Mouse (Mus musculus) limb, embryonic 12.5 days (tissue): ENCODE measurements at regions not wholly inside any gene's neighbourhood (a gene's known extent, or its start where the extent isn't known, plus 50 kb on each side); places are given as distances from the start of the nearest gene placed in this dataset.

ENCODE experiments used
- ATAC-seq: fragments of 200-750 bp; cut with Nextera tagmentation; 2 replicates; pipeline ENCODE4 v1.8.0; 2017; ENCODE audit warnings: low read depth, moderate TSS enrichment; ENCODE audit not compliant: insufficient number of reproducible peaks, insufficient read depth, low FRiP score, low TSS enrichment
- H3K27ac ChIP-seq: fragments of 300-500 bp; sonication (generic); 2 replicates; pipeline ENCODE4 v1.5.1; 2016; ENCODE audit warnings: mild to moderate bottlenecking, moderate library complexity
- H3K27me3 ChIP-seq: fragments of 300-500 bp; sonication (generic); 2 replicates; pipeline ENCODE4 v1.6.1; 2016; ENCODE audit warnings: mild to moderate bottlenecking, moderate library complexity
- H3K36me3 ChIP-seq: fragments of 300-500 bp; sonication (generic); 2 replicates; pipeline ENCODE4 v1.6.1; 2016; ENCODE audit warnings: mild to moderate bottlenecking, moderate library complexity
- H3K4me1 ChIP-seq: fragments of 300-500 bp; sonication (generic); replicated peaks from 2 replicates; pipeline ENCODE4 v1.6.1; 2016
- H3K4me2 ChIP-seq: fragments of 300-500 bp; sonication (generic); 2 replicates; pipeline ENCODE4 v1.6.1; 2016; ENCODE audit warnings: mild to moderate bottlenecking, moderate library complexity
- H3K4me3 ChIP-seq: fragments of 300-500 bp; sonication (generic); replicated peaks from 2 replicates; pipeline ENCODE4 v1.5.1; 2016; ENCODE audit warnings: mild to moderate bottlenecking
- H3K9ac ChIP-seq: fragments of 300-500 bp; sonication (generic); replicated peaks from 2 replicates; pipeline ENCODE4 v1.6.1; 2016; ENCODE audit warnings: mild to moderate bottlenecking, moderate library complexity
- H3K9me3 ChIP-seq: fragments of 300-500 bp; sonication (generic); 2 replicates; pipeline ENCODE4 v1.6.1; 2016; ENCODE audit warnings: mild to moderate bottlenecking, moderate library complexity
- WGBS: fragments of 180-500 bp; shearing (Covaris S2); methylation state at CpG from one replicate; pipeline ENCODE4 v1.1.7; 2016; 5-methylcytosine and 5-hydroxymethylcytosine counted together

DNA sequence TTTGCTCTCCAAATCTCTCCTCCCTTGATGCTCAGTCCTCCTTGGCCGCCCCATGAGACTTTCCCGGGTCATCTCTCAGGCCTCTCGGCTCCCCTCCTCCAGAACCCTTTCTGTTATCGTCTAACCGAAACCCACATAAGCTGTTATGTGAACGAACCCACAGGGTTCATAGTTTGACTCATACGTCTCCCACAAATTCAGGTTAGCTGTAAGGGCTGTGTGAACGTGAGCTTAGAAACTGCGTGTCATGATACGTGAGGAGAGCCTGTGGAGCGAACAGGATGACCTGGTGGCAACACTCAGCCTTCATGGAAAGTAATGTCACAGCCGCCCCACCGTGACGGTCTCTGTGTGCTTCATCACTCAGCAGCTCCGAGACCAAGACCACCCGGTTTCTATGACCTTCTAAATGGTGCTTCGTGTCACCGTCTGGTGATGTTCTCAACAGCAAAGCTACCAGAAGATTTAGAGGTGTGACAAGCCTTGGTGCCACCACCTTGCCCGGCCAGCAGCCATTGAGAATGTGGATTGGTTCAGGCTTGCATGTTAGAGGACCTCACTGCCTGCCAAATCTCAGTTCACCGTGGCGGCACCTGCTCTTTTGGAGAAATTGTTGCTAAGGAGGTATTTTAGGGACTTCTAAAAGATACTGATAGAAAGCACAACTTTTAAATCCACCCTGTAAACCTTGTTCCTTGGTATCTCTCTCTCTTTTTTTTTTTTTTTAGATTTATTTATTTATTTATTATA is 107.4 kb downstream of the Ets2 start:
- Histone ChIP-seq H3K36me3 (no peaks in the 10 kb centered on the region), H3K4me3 (no peak overlapping the region), H3K27ac (no peak overlapping the region), H3K4me1 (peaks cover 24% of the 10 kb centered on the region), H3K27me3 (no peaks in the 10 kb centered on the region), H3K9ac (no peak overlapping the region), H3K9me3 (no peaks in the 10 kb centered on the region), H3K4me2 (no peak overlapping the region)
- 91% methylated on average over 21 of the region's 21 CpGs for WGBS
- ATAC-seq: no peak

DNA sequence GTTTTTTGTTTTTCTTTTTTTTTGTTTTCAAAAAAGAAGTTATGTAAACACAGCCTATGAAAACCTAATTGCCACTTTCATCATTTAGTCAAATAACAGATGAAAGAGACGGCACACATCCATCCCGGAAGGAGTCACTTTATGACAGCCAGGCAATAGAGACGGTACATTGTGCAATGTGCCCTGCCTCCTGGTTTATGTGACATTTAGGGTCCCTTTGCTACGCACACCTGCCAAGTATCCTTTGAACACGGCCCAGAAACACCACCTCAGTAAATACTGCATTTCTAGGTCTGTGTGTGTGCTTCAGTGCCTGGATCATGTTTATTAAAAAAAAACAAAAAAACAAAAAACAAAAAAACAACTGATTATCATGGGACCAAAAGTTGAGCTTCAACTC is 104.6 kb downstream of the Ets2 start:
- Histone ChIP-seq H3K36me3 (no peaks in the 10 kb centered on the region), H3K4me1 (peaks cover 32% of the 10 kb centered on the region), H3K9ac (no peak overlapping the region), H3K4me2 (no peak overlapping the region), H3K27me3 (no peaks in the 10 kb centered on the region), H3K9me3 (no peaks in the 10 kb centered on the region), H3K27ac (no peak overlapping the region), H3K4me3 (no peak overlapping the region)
- 56% methylated on average over 5 of the region's 5 CpGs for WGBS
- no peak for ATAC-seq

DNA sequence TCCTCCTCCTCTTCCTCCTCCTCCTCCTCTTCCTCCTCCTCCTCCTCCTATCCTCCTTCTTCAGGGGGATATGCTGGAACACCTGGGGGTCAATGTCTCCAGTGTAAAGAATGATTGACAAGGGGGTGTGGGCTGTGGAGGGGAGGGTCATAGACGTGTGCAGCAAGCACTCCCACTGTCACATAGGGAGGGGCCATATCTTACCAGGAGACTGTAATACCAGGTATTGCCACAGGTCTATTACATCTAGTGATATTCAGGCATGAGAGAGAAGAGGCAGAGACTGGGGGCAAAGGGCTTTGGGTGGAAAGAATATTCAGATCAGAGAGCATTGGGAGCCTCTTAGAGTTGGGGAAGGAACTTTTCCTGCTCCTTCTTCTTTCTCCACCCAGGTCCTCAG is 102.3 kb downstream of the Ets2 start:
- no peak overlapping the region for H3K4me2 ChIP-seq
- no peak overlapping the region for H3K27ac ChIP-seq
- H3K4me3 ChIP-seq: no peak overlapping the region
- no peaks in the 10 kb centered on the region for H3K27me3 ChIP-seq
- no peaks in the 10 kb centered on the region for H3K36me3 ChIP-seq
- peaks cover 36% of the 10 kb centered on the region for H3K4me1 ChIP-seq
- peaks cover 3% of the 10 kb centered on the region; the same call in 1 of the 2 replicates for H3K9me3 ChIP-seq
- WGBS: 45% methylated on average over 1 of the region's 1 CpGs
- ATAC-seq: no peak
- no peak overlapping the region for H3K9ac ChIP-seq

DNA sequence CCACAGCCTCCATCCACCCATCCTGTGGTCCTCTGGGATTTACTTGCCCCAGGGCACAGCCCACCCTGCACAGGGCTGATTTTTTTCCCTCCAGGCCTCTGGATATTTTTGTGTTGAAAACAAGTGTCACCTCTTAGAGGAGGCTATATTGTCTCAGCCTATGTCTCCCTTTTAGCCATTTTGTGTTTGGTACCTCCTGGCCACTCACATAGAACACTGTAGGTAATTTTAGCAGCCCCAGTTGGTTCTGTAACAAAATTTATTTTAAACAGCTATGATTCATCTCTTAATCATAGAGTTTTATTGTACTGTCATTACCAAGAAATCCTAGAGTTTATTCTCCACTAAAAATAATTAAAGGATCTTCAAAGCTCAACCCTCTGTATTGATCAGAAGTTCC is 100.8 kb downstream of the Ets2 start:
- no peaks in the 10 kb centered on the region for H3K27me3 ChIP-seq
- peaks cover 3% of the 10 kb centered on the region; the same call in 1 of the 2 replicates for H3K9me3 ChIP-seq
- H3K9ac ChIP-seq: no peak overlapping the region
- no peak overlapping the region for H3K4me2 ChIP-seq
- H3K4me3 ChIP-seq: no peak overlapping the region
- H3K4me1 ChIP-seq: peaks cover 34% of the 10 kb centered on the region
- ATAC-seq: no peak
- no peak overlapping the region for H3K27ac ChIP-seq
- no peaks in the 10 kb centered on the region for H3K36me3 ChIP-seq

DNA sequence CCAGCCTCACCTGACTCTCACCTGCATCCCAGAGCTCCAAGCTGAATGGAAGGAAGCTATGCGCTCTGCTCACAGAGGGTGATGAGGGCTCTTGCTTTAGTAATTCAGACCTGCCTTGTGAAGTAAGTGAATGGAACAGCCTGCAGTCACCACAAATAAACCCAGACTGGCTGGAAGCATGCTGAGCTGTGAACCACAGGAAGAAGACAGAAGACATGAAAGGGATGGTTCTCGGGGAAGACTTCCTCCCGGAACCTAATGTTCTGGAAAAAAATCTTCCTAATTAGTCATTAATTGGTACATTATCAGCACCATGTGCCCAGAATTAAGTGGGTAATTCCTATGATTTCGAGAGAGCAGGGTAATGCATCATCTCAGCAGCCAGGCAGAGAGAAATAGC is 100.3 kb downstream of the Ets2 start:
- WGBS: 32% methylated on average over 4 of the region's 4 CpGs
- Histone ChIP-seq H3K9ac (no peak overlapping the region), H3K4me3 (no peak overlapping the region), H3K4me2 (no peak overlapping the region), H3K4me1 (peaks cover 37% of the 10 kb centered on the region), H3K9me3 (peaks cover 3% of the 10 kb centered on the region; the same call in 1 of the 2 replicates), H3K27ac (no peak overlapping the region), H3K36me3 (no peaks in the 10 kb centered on the region), H3K27me3 (no peaks in the 10 kb centered on the region)
- no peak for ATAC-seq

DNA sequence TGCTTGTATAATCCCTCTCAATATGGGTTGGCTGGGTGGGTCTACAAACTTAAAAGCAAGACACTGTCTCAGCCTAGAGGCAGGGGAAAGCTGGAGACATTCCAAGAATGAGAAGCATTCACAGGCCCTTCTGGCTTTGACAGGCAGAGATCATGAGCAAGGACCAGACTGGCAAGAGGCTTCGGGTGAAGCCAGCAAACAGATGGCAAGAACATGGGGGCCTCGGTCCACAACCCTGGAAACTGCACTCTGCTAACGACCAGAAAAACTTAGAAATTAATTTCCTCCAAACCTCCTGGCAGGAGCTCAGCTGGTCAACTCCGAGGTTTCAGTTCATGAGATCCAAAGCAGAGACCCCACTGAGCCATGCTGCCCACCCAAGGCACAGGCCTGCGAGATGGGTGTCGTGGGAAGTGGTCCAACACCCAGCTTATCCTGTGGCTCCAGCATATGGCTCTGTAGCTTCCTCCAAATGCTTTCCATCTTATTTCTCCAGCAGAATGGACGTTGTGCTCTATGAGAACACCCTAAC is 99.1 kb downstream of the Ets2 start:
- no peak for ATAC-seq
- 0 out of 2 replicates have a peak overlapping the region, but pooled peaks have one; percentile 57 for H3K27ac ChIP-seq
- H3K4me1 ChIP-seq: peaks cover 44% of the 10 kb centered on the region
- H3K4me3 ChIP-seq: no peak overlapping the region
- H3K4me2 ChIP-seq: no peak overlapping the region
- no peaks in the 10 kb centered on the region for H3K36me3 ChIP-seq
- WGBS: 51% methylated on average over 7 of the region's 7 CpGs
- no peak overlapping the region for H3K9ac ChIP-seq
- peaks cover 3% of the 10 kb centered on the region; the same call in 1 of the 2 replicates for H3K9me3 ChIP-seq
- H3K27me3 ChIP-seq: no peaks in the 10 kb centered on the region

DNA sequence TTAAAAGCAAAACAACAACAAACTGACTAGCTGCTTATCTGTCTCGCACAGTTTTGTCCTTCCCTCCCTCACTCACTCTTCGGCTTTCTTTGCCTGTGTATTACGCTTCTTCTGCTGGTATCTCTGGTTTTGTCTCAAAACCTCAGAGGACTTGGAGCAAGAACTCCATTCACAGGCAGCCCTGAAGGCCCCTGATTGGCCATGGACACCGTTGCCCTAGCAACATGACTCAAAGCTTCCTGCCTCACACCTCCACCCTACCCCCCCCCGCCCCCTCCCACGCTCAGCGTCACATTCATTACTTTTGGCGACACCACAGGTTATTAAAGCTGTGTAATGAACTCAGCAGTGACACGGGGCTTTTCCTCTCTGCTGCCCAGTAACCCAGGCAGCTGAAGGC is 96.7 kb downstream of the Ets2 start:
- Histone ChIP-seq H3K27ac (no peak overlapping the region), H3K4me3 (no peak overlapping the region), H3K9me3 (peaks cover 3% of the 10 kb centered on the region; the same call in 1 of the 2 replicates), H3K27me3 (no peaks in the 10 kb centered on the region), H3K36me3 (no peaks in the 10 kb centered on the region), H3K4me2 (no peak overlapping the region), H3K9ac (no peak overlapping the region), H3K4me1 (peaks cover 63% of the 10 kb centered on the region)
- ATAC-seq: no peak
- 44% methylated on average over 9 of the region's 9 CpGs for WGBS

DNA sequence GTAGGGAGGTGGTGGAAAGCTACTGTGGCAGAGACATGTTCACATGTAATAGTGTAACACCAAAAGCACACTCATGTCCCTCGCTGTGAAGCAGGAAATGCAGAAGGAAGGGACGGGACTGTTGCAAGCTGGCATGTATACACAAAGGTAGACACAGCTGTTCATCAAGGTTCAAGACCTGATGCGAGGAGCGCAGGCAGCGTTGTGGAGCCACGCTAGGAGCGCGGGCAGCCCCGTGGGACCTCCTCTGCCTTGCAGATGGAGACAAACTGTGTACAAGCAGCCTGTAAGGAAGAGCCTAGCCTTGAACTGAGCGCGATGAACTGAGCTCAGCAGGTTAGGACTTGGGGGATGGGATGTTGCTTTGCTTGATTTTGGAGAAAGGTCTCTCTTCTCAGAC is 96.2 kb downstream of the Ets2 start:
- peaks cover 3% of the 10 kb centered on the region; the same call in 1 of the 2 replicates for H3K9me3 ChIP-seq
- H3K27me3 ChIP-seq: no peaks in the 10 kb centered on the region
- no peak overlapping the region for H3K4me3 ChIP-seq
- no peaks in the 10 kb centered on the region for H3K36me3 ChIP-seq
- no peak for ATAC-seq
- no peak overlapping the region for H3K27ac ChIP-seq
- H3K9ac ChIP-seq: no peak overlapping the region
- H3K4me1 ChIP-seq: peaks cover 66% of the 10 kb centered on the region
- WGBS: 70% methylated on average over 11 of the region's 11 CpGs
- H3K4me2 ChIP-seq: no peak overlapping the region

DNA sequence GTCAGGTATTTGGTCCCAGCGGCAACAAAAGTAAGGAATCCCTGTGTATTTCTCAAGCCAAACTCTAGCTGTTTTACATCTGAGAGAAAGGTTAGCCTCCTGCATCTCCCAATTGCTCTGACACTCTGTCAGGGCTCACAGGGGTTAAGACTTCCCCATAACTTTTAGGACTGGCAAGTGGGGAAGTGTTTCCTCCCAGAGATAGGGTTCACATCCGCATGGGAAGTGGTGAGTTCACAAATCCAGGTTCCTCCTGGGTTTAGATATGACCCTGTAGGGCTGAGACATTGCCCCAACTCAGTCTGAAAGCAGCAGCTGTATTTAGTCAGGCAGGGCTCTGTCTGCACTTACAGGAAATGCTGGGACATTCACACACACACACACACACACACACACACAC is 95.3 kb downstream of the Ets2 start:
- Histone ChIP-seq H3K4me2 (no peak overlapping the region), H3K9ac (no peak overlapping the region), H3K27ac (peak overlapping the region; percentile 54; the same call in 1 of the 2 replicates), H3K9me3 (peaks cover 3% of the 10 kb centered on the region; the same call in 1 of the 2 replicates), H3K36me3 (no peaks in the 10 kb centered on the region), H3K27me3 (no peaks in the 10 kb centered on the region), H3K4me3 (no peak overlapping the region), H3K4me1 (peaks cover 62% of the 10 kb centered on the region)
- no peak for ATAC-seq
- WGBS: 65% methylated on average over 2 of the region's 2 CpGs

DNA sequence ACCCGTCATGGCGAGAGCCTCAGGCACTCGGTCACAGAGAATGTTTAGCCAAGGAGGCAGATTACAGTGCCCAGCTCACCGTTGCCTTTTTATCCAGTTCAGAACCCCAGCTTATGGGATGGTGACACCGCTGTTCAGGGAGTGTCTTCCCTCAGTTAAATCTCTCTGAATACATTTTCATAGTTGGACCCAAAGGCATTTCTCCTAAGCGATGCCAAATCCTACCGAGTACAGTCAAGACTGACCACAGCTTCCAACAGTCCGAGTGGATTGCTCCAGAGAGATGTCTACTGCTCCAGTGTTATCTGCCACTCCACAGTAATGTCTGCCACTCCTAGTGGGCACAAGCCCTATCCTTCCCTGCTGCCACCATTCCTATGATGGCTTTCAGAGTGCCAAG is 93.0 kb downstream of the Ets2 start:
- no peak overlapping the region for H3K9ac ChIP-seq
- peaks cover 44% of the 10 kb centered on the region for H3K4me1 ChIP-seq
- peaks cover 3% of the 10 kb centered on the region; the same call in 1 of the 2 replicates for H3K9me3 ChIP-seq
- no peak overlapping the region for H3K4me3 ChIP-seq
- peak overlapping the region; percentile 84 for H3K27ac ChIP-seq
- H3K4me2 ChIP-seq: peak overlapping the region; percentile 42
- WGBS: 46% methylated on average over 8 of the region's 8 CpGs
- no peak for ATAC-seq
- H3K27me3 ChIP-seq: no peaks in the 10 kb centered on the region
- no peaks in the 10 kb centered on the region for H3K36me3 ChIP-seq

DNA sequence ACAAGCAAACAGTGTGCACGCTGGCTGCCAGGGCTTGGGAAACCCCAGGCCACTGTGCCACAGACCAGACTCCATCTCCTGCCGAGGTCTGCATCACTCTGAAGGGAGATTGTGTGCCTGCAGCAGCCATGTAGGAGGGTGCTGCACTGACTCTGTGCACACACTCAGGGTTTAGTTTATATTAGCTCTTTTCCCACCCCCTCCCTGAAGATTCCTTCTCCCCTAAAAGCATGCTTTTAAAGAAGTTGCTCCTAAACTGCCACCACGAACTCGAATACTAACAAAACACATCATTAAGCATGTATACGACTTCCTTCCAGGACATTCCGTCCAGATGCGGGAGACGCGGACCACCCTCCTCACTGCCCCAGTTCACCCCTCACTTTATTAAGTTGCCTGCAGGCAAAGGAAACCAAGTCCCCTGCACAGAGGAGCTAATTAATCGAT is 92.4 kb downstream of the Ets2 start:
- H3K27ac ChIP-seq: peak overlapping the region; percentile 84
- H3K9me3 ChIP-seq: peaks cover 2% of the 10 kb centered on the region; the same call in 1 of the 2 replicates
- peaks cover 44% of the 10 kb centered on the region for H3K4me1 ChIP-seq
- peak overlapping the region; percentile 42 for H3K4me2 ChIP-seq
- H3K4me3 ChIP-seq: no peak overlapping the region
- 10% methylated on average over 10 of the region's 10 CpGs for WGBS
- peak; percentile 54; the same call in 1 of the 2 replicates for ATAC-seq
- no peaks in the 10 kb centered on the region for H3K36me3 ChIP-seq
- no peak overlapping the region for H3K9ac ChIP-seq
- no peaks in the 10 kb centered on the region for H3K27me3 ChIP-seq
